Mouse (Mus musculus) right cerebral cortex, adult 18-20 months (tissue): ENCODE results near the gene Stfa1.
"Not testable (repeated sequence)": the region's sequence is repeated elsewhere in the genome, so short reads cannot be mapped to it uniquely, and the experiment has no call there.

Experiments
- DNase-seq: peaks from one replicate; pipeline ENCODE4 v3.0.0; 2022; ENCODE audit warnings: mixed read lengths

The Stfa1 gene

DNA sequence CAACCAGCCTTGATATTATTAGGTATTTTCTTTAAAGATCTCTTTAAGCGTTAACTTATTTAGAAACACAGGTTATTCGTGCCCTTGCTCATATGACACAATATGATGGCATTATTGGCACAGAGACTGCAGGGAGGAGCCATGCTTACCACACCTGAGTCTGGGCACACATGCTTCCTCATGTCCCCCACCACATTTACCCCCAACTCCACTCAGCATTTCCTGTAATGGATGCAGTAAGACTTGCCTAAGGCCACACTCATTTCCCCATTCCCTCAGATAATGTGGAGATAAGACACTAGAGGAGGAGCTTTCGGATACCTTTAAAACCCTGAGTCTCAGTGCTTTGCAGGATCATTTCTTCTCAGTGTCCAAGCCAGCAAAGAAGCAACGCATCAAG, at the start of gene Stfa1:
Gene Stfa1 (plus strand): TSS at position 156 of the 400 bp plus-strand sequence.
- not testable (repeated sequence) for DNase-seq

DNA sequence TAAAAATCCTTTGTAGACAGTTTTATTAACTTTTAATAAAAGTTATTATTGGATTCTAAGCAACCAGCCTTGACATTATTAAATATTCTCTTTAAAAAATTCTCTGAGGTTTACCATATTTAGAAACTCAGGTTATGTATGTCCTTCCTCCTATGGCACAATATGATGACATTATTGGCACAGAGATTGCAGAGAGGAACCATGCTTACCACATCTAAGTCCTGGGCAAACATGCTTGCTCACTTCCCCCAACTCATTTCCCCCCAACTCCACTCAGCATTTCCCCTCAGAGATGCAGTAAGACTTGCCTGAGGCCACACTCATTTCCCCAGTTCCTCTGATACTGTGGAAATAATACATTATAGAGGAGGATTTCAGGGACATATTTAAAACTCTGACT, 16.2 kb upstream of the Stfa1 start:
- not testable (repeated sequence) for DNase-seq

DNA sequence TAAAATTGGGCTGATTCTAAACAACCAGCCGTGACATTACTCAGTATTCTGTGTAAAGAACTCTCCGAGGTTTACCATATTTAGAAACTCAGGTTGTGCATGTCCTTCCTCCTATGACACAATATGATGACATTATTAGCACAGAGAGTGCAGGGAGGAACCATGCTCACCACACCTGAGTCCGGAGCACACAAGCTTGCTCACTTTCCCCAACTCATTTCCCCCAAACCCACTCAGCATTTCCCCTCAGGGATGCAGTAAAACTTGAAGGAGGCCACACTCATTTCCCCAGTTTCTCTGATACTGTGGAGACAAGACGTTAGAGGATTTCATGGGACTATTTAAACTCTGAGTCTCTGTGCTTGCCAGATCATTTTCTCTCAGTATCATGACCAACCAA, 12.4 kb downstream of the Stfa1 start:
- no peak for DNase-seq

DNA sequence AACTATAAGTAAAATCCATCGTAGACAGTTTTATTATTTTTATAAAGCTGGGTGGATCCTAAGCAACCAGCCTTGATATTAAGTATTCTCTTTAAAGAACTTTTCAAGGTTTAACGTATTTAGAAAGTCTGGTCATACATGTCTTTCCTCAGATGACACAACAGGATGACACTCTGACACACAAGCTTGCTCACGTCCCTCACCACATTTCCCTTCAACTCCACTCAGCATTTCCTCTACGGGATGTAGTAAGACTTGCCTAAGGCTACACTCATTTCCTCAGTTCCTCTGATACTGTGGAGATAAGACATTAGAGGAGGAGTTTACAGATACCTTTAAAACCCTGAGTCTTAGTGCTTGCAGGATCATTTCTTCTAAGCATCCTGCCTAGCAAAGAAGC, 30.9 kb downstream of the Stfa1 start:
- DNase-seq = no peak

DNA sequence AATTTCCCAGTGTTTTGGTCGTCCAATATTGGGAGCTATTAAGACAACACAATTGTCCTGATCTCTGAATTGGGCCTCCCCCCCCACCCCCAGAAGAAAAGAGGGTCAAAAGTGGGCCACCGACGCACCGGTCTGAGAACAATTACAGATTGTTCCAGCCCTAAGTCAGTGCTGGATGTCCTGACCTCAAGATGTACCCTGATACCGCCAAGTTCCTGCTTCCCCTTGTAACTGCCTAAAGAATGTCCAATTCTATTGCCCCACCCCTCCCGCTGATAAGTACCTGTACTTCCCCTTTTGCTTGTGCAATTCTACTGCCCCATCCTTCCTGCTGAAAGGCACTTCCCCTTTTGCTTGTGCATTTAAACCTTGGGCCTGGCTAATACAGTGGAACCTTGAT, 39.4 kb downstream of the Stfa1 start:
- not testable (repeated sequence) for DNase-seq

DNA sequence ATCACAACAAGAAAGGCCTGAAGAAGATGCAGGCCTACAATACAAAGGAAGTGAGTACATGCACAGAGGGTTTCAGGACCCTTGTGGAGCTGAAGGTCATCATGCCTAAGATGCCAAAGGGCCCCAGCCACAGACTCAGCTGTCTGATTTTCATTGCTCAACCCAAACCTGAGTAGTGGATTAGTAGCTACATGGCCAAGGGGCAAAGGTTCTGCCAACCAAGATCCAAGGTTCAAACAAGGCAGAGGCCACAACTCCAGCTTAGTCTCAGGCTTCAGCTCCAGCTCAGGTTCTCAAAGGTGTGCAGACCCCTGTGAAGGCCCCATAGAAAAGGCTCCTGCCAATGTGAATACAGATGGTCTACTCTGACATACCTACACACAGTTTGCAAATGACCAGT, 42.5 kb downstream of the Stfa1 start:
- no peak for DNase-seq

DNA sequence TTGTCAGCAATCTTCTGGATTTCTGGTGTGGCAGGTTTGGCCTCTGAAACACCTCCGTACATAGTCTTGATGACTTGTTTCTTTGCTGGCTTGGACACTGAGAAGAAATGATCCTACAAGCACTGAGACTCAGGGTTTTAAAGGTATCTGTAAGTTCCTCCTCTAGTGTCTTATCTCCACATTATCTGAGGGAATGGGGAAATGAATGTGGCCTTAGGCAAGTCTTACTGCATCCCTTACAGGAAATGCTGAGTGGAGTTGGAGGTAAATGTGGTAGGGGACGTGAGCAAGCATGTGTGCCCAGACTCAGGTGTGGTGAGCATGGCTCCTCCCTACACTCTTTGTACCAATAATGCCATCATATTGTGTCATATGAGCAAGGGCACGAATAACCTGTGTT, 57.5 kb downstream of the Stfa1 start, which contains the start of gene BC117090:
Gene BC117090 (minus strand): TSS at position 101 of the 400 bp plus-strand sequence.
- DNase-seq = no peak
